Mouse (Mus musculus): ENCODE data around the gene Homer3. TPM values are rescaled to one million over a fixed set of nuclear protein-coding genes. Genes with fewer than 3 reads are reported as not detected.

Homer3 gene
- polyA plus RNA-seq, 1 experiment from 2014 or later: 52.5 TPM

- no peak overlapping the region for H3K4me2 ChIP-seq (replicated peaks)
- peaks cover 50% of the 10 kb centered on the region for H3K36me3 ChIP-seq
- no peaks in the 10 kb centered on the region for H3K27me3 ChIP-seq
- H3K4me3 ChIP-seq: no peak overlapping the region
- no peak overlapping the region for H3K9ac ChIP-seq (replicated peaks)
- H3K4me1 ChIP-seq: peaks cover 28% of the 10 kb centered on the region
- 91% methylated on average over 6 of the region's 6 CpGs for WGBS
- no peak for ATAC-seq (replicated peaks)
- no peaks in the 10 kb centered on the region for H3K9me3 ChIP-seq
- no peak overlapping the region for H3K27ac ChIP-seq (replicated peaks)
These were observed 44.9 kb downstream of the Homer3 start for GRCm38 (mm10) chr8:70327512-70327911.

- Histone ChIP-seq H3K4me2 (replicated peaks) (peak within 1 kb of the TSS; percentile 19; the same call in 1 of the 2 replicates), H3K27ac (replicated peaks) (no peak within 1 kb of the TSS), H3K9ac (replicated peaks) (no peak within 1 kb of the TSS; the same call in 1 of the 2 replicates), H3K36me3 (peaks cover 54% of the 10 kb centered on the region), H3K4me1 (peaks cover 28% of the 10 kb centered on the region), H3K4me3 (peak within 1 kb of the TSS; percentile 2; the same call in 1 of the 2 replicates), H3K27me3 (no peaks in the 10 kb centered on the region), H3K9me3 (no peaks in the 10 kb centered on the region)
- WGBS: 33% methylated on average over 14 of the region's 14 CpGs
- no peak for ATAC-seq (replicated peaks)
These were observed 46.7 kb downstream of the Homer3 start, which contains the start of gene Gdf1 for GRCm38 (mm10) chr8:70329124-70329834. Gene Gdf1, plus strand, starts transcription at chr8:70329817.

- H3K4me1 ChIP-seq: peaks cover 28% of the 10 kb centered on the region
- peak; percentile 30 for ATAC-seq (replicated peaks)
- H3K36me3 ChIP-seq: peaks cover 54% of the 10 kb centered on the region
- H3K4me3 ChIP-seq: peak overlapping the region; percentile 2; the same call in 1 of the 2 replicates
- no peaks in the 10 kb centered on the region for H3K27me3 ChIP-seq
- no peaks in the 10 kb centered on the region for H3K9me3 ChIP-seq
- no peak overlapping the region; the same call in 1 of the 2 replicates for H3K9ac ChIP-seq (replicated peaks)
- H3K4me2 ChIP-seq (replicated peaks): peak overlapping the region; percentile 19; the same call in 1 of the 2 replicates
- no peak overlapping the region for H3K27ac ChIP-seq (replicated peaks)
- 11% methylated on average over 45 of the region's 45 CpGs for whole genome bisulfite sequencing
These were observed 47.5 kb downstream of the Homer3 start for GRCm38 (mm10) chr8:70329835-70330740.

GRCm38 (mm10) chr8:70330741-70331364 lies 48.2 kb downstream of the Homer3 start:
- peak; percentile 77 for ATAC-seq (replicated peaks)
- Histone ChIP-seq H3K9me3 (no peaks in the 10 kb centered on the region), H3K4me3 (peak overlapping the region; percentile 2; the same call in 1 of the 2 replicates), H3K9ac (replicated peaks) (no peak overlapping the region), H3K27ac (replicated peaks) (peak overlapping the region; percentile 55; the same call in 1 of the 2 replicates), H3K27me3 (no peaks in the 10 kb centered on the region), H3K36me3 (peaks cover 61% of the 10 kb centered on the region), H3K4me2 (replicated peaks) (peak overlapping the region; percentile 19; the same call in 1 of the 2 replicates), H3K4me1 (peaks cover 28% of the 10 kb centered on the region)
- 30% methylated on average over 53 of the region's 53 CpGs for WGBS

GRCm38 (mm10) chr8:70331526-70331925 lies 48.9 kb downstream of the Homer3 start:
- H3K4me3 ChIP-seq: no peak overlapping the region
- H3K9me3 ChIP-seq: no peaks in the 10 kb centered on the region
- no peaks in the 10 kb centered on the region for H3K27me3 ChIP-seq
- ATAC-seq (replicated peaks): no peak
- no peak overlapping the region for H3K9ac ChIP-seq (replicated peaks)
- H3K4me2 ChIP-seq (replicated peaks): no peak overlapping the region
- H3K4me1 ChIP-seq: peaks cover 28% of the 10 kb centered on the region
- WGBS: 59% methylated on average over 19 of the region's 19 CpGs
- H3K27ac ChIP-seq (replicated peaks): peak overlapping the region; percentile 55
- peaks cover 67% of the 10 kb centered on the region for H3K36me3 ChIP-seq

- H3K27ac ChIP-seq (replicated peaks): peak overlapping the region; percentile 55
- peaks cover 71% of the 10 kb centered on the region for H3K36me3 ChIP-seq
- H3K9ac ChIP-seq (replicated peaks): peak overlapping the region; percentile 47; the same call in 1 of the 2 replicates
- H3K4me3 ChIP-seq: peak overlapping the region; percentile 14; the same call in 1 of the 2 replicates
- H3K27me3 ChIP-seq: no peaks in the 10 kb centered on the region
- 22% methylated on average over 41 of the region's 41 CpGs for WGBS
- no peaks in the 10 kb centered on the region for H3K9me3 ChIP-seq
- peaks cover 28% of the 10 kb centered on the region for H3K4me1 ChIP-seq
- H3K4me2 ChIP-seq (replicated peaks): peak overlapping the region; percentile 20; the same call in 1 of the 2 replicates
- peak; percentile 75 for ATAC-seq (replicated peaks)
These were observed 49.6 kb downstream of the Homer3 start for GRCm38 (mm10) chr8:70332070-70332877.

GRCm38 (mm10) chr8:70332878-70333202 lies 50.2 kb downstream of the Homer3 start:
- peaks cover 28% of the 10 kb centered on the region for H3K4me1 ChIP-seq
- H3K9me3 ChIP-seq: no peaks in the 10 kb centered on the region
- no peak overlapping the region for H3K4me2 ChIP-seq (replicated peaks)
- ATAC-seq (replicated peaks): peak; percentile 0; the same call in 1 of the 2 replicates
- 92% methylated on average over 6 of the region's 6 CpGs for WGBS
- H3K9ac ChIP-seq (replicated peaks): no peak overlapping the region
- H3K27me3 ChIP-seq: no peaks in the 10 kb centered on the region
- H3K4me3 ChIP-seq: no peak overlapping the region
- peaks cover 71% of the 10 kb centered on the region for H3K36me3 ChIP-seq
- no peak overlapping the region for H3K27ac ChIP-seq (replicated peaks)

- Histone ChIP-seq H3K36me3 (peaks cover 94% of the 10 kb centered on the region), H3K4me3 (no peak overlapping the region), H3K4me2 (replicated peaks) (no peak overlapping the region), H3K27me3 (no peaks in the 10 kb centered on the region), H3K9me3 (no peaks in the 10 kb centered on the region), H3K4me1 (peaks cover 12% of the 10 kb centered on the region), H3K9ac (replicated peaks) (no peak overlapping the region), H3K27ac (replicated peaks) (no peak overlapping the region)
- WGBS: 93% methylated on average over 7 of the region's 7 CpGs
- no peak for ATAC-seq (replicated peaks)
These were observed 56.3 kb downstream of the Homer3 start for GRCm38 (mm10) chr8:70338931-70339330.

- 88% methylated on average over 7 of the region's 7 CpGs for WGBS
- Histone ChIP-seq H3K36me3 (peaks cover 76% of the 10 kb centered on the region), H3K27ac (replicated peaks) (no peak overlapping the region), H3K4me1 (peaks cover 14% of the 10 kb centered on the region), H3K27me3 (no peaks in the 10 kb centered on the region), H3K4me2 (replicated peaks) (no peak overlapping the region), H3K9me3 (no peaks in the 10 kb centered on the region), H3K4me3 (no peak overlapping the region), H3K9ac (replicated peaks) (no peak overlapping the region)
- ATAC-seq (replicated peaks): no peak
These were observed 58.0 kb downstream of the Homer3 start for GRCm38 (mm10) chr8:70340659-70341058.

GRCm38 (mm10) chr8:70342007-70342406 lies 59.4 kb downstream of the Homer3 start:
- H3K9ac ChIP-seq (replicated peaks): no peak overlapping the region
- 91% methylated on average over 14 of the region's 14 CpGs for WGBS
- peaks cover 14% of the 10 kb centered on the region for H3K4me1 ChIP-seq
- H3K36me3 ChIP-seq: peaks cover 63% of the 10 kb centered on the region
- H3K27me3 ChIP-seq: no peaks in the 10 kb centered on the region
- H3K9me3 ChIP-seq: no peaks in the 10 kb centered on the region
- H3K27ac ChIP-seq (replicated peaks): no peak overlapping the region
- no peak overlapping the region for H3K4me2 ChIP-seq (replicated peaks)
- no peak for ATAC-seq (replicated peaks)
- no peak overlapping the region for H3K4me3 ChIP-seq

GRCm38 (mm10) chr8:70343076-70343475 lies 60.4 kb downstream of the Homer3 start:
- H3K27ac ChIP-seq (replicated peaks): peak overlapping the region; percentile 18; the same call in 1 of the 2 replicates
- H3K27me3 ChIP-seq: no peaks in the 10 kb centered on the region
- H3K36me3 ChIP-seq: peaks cover 52% of the 10 kb centered on the region
- H3K4me1 ChIP-seq: peaks cover 19% of the 10 kb centered on the region
- no peak overlapping the region; the same call in 1 of the 2 replicates for H3K9ac ChIP-seq (replicated peaks)
- H3K4me3 ChIP-seq: no peak overlapping the region
- 71% methylated on average over 7 of the region's 7 CpGs for WGBS
- no peaks in the 10 kb centered on the region for H3K9me3 ChIP-seq
- ATAC-seq (replicated peaks): no peak
- H3K4me2 ChIP-seq (replicated peaks): no peak overlapping the region

Measured in forebrain, embryonic 15.5 days (tissue).